Mouse (Mus musculus) heart, postnatal 36 days (tissue): ENCODE measurements around the gene Adam23. TPM values are rescaled to one million over a fixed set of nuclear protein-coding genes. Genes with fewer than 3 reads are reported as not detected.

Source experiments
- DNase-seq, 2 experiments: peaks; one replicate each; pipeline ENCODE4 v3.0.0; 2021 to 2022
- intact Hi-C: fragments of 180-260 bp; cut with DNase I; formaldehyde crosslinking; loops from one replicate; pipeline ENCODE4 v1.15.1; 2025
- total RNA-seq, 2 experiments: library from RNA; stranded (reverse); gene quantifications; 2 replicates each; pipeline ENCODE4 v1.2.3; 2021

Gene Adam23
- total RNA-seq, 2 experiments from 2014 or later = 2.2 to 2.4 TPM

GRCm38 (mm10) chr1:63473696-63474095 is 28.0 kb downstream of the Adam23 start:
- no peak for DNase-seq
- intact Hi-C loops = no loop called here

GRCm38 (mm10) chr1:63478946-63479345 is 33.3 kb downstream of the Adam23 start:
- DNase-seq = no peak
- intact Hi-C loops = no loop called here

GRCm38 (mm10) chr1:63484646-63485045 is 39.0 kb downstream of the Adam23 start:
- no peak for DNase-seq
- intact Hi-C loops = no loop called here

GRCm38 (mm10) chr1:63486646-63487045 is 41.0 kb downstream of the Adam23 start:
- intact Hi-C loops = no loop called here
- no peak for DNase-seq

- intact Hi-C loops = no loop called here
Observed at GRCm38 (mm10) chr1:63491001-63491400, 45.3 kb downstream of the Adam23 start.

DNA sequence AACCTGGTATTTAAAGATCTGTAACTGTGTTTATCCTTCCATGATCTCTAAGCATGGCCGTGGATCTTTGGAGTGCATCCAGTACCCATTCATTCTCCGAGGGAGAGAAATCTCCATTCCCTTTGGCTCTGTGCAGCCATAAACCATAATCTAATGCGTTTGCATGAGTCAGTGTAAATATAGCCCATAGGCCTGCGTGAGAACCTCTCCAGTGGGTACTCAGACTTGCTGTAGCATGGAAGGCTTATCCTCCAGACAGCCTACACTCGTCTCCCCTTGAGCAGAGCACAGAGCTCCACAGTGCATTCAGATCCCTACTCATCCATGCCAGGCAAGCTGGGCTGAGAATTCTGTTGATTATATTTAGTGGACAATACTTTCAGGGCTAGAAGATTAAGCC is 47.6 kb downstream of the Adam23 start:
- intact Hi-C loops = no loop called here
- DNase-seq = no peak

More at GRCm38 (mm10) chr1:63491001-63491400, 45.3 kb downstream of the Adam23 start:
- DNase-seq = no peak

DNA sequence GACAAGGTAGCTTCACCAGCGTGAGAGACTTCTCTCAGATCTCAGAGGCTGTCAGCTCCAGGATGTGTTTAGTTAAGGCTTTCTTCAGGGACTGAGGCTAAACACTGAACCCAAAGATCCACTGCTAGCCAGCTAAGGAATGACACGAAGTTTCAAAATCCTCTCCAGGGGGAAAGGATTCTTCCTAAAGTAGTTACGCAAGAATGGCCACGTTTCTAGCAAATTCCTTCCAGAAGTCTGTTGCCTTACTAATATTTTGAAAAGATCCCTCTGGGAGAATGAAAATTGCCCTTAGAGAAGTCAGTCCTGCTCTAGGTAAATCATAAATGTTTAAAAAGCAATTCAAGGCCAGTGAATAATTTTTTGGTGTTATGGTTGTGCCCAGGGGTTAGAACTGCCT is 61.7 kb downstream of the Adam23 start:
- no peak for DNase-seq
- intact Hi-C loops = no loop called here

- DNase-seq = no peak
- intact Hi-C loops = no loop called here
Observed at GRCm38 (mm10) chr1:63508801-63509200, 63.1 kb downstream of the Adam23 start.

GRCm38 (mm10) chr1:63511416-63511815 is 65.7 kb downstream of the Adam23 start:
- no peak for DNase-seq
- intact Hi-C loops = no loop called here

DNA sequence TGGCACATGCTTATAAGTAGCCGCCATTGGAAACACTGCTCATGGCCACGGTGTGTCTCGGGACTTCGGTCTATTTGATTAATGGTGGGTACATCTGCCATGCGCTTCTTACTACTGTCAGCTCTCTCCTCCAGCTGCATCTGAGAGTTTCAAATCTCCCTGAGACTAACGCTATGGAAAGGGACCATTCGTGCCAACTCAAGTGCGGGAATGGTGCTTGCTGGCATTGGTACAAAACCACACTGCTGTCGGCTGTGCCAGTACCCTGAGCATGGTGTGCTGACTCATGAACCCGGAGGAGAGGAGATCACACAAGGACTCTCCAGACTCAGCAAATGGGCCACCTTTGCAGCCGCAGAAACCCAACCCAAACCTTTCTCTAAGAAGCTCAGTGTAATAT is 72.1 kb downstream of the Adam23 start:
- DNase-seq = no peak
- intact Hi-C loops = no loop called here

DNA sequence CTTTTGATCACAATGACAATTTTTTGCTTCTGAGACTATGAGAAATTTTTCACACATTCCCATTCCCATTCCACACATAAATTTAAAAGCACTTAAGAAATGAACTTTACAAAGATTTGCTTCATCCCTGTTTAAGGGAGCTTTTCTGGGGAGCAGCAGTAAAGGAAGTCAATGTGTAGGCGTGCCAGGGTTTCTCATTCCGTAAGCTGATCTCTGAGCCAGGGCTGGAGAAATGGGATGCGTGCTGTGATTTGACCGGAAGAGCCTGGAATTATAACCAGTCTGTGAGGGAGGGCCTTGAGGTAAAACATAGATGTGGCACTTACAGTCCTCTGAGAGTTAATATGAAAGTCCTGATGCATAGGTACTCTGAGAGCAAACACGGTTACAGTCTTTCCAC is 73.1 kb downstream of the Adam23 start:
- intact Hi-C loops = no loop called here
- DNase-seq = no peak

DNA sequence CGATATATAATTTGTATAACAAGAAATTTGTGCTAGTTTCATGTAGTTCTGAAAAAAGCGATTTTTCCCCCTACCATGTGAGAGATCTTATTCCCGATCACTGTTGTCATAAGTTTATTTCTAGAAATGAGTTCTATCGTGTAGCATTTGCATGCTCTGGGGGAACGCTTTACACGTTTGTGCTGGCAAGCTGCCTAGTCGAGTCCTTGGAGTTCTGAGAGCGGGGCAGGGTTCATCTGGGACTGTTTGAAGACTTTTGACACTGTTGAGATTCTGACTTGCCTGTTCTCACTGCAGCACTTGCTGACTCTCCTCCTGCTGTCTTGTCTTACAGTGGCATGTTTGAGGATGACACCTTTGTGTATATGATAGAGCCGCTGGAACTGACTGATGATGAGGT is 84.2 kb downstream of the Adam23 start:
- DNase-seq = no peak
- intact Hi-C loops = no loop called here

DNA sequence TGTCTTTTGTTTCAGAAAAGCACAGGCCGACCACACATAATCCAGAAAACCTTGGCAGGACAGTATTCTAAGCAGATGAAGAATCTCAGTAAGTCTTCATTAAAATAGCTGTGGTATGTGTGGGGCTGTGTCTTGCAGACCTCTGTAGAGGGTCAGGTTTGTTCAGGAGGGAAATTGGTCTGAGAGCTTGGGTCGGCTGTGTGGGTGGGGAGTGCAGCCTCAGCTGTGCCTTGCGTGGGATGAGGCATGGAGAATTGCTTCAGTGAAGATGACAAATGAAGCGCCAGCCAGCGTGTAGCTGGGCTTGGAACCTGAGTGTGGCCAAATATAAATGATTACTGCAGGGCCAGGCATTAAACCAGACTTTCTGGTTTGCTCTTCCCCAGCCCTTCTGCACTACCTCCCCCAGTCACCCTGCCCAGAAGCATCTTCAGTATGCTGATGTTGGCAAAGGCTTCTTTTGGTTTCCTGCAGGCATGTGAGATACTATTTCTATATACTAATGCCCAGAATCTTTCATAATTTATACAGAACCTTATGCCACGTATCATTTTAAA is 88.7 kb downstream of the Adam23 start:
- intact Hi-C loops = no loop called here

GRCm38 (mm10) chr1:63539884-63540613 is 94.4 kb downstream of the Adam23 start:
- no peak for DNase-seq
- intact Hi-C loops = no loop called here

More for the DNA sequence above, 88.7 kb downstream of the Adam23 start:
- no peak for DNase-seq

DNA sequence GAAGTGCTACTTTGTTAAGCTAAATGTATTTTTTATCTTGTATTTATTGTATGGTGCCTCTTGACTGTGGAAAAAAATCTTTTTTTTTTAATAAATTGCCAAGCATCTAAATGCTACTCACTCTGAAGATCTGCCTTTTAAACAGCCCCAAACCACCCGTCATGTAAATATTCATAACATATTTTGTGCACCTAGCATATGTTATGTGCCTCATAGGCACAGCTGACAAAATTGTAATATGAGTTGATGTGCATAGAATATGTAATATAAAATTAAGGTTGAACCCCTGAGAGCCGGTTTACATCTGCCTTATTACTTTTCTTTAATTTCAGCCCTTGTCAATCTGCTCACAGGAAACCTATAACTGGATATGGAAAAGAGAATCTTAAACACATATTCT is 98.4 kb downstream of the Adam23 start:
- intact Hi-C loops = no loop called here

GRCm38 (mm10) chr1:63553039-63553438 is 107.3 kb downstream of the Adam23 start:
- intact Hi-C loops = no loop called here
- no peak for DNase-seq

More for the DNA sequence above, 98.4 kb downstream of the Adam23 start:
- DNase-seq = no peak

GRCm38 (mm10) chr1:63561772-63562520 is 116.3 kb downstream of the Adam23 start:
- intact Hi-C loops = no loop called here
- DNase-seq = no peak

- DNase-seq = no peak
- intact Hi-C loops = no loop called here
Observed at GRCm38 (mm10) chr1:63563928-63564327, 118.2 kb downstream of the Adam23 start.

DNA sequence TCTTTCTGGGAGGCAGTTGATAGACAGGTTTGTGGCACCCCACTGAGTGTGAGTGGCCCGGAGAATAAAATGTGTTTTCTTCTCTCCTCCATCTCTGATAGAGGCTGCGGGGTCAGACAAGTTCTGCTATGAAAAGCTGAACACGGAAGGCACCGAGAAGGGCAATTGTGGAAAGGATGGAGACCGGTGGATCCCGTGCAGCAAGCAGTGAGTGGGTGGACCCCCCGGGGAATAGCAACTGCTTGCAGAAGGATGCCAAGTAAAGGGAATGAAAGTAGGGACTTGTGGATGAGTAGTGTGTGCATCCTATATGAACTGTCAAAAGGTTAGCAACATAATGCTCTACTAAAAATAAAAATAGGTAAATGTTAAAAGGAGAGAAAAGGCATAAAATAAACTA is 120.8 kb downstream of the Adam23 start:
- no peak for DNase-seq
- intact Hi-C loops = no loop called here

GRCm38 (mm10) chr1:63567031-63567430 is 121.3 kb downstream of the Adam23 start:
- DNase-seq = no peak
- intact Hi-C loops = no loop called here

DNA sequence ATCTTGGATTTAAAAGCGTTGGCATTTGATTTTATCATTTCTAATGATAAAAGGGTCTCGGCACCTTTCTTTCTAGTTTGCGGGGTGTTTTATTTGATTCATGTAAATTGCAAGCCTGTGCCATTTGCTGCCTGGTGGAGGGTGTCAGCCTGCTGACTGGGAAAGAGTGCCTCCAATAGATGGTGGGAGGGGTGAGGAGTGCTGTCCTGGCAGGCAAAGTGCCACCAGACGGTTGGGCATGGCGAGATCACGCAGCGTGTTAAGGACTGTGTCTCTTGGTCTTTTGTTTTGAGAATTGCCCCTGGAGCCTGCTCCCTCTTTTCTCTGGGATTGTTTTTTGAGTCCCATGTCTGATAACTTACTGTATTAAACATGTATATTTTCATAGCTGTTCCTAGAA is 126.5 kb downstream of the Adam23 start:
- no peak for DNase-seq
- intact Hi-C loops = no loop called here

DNA sequence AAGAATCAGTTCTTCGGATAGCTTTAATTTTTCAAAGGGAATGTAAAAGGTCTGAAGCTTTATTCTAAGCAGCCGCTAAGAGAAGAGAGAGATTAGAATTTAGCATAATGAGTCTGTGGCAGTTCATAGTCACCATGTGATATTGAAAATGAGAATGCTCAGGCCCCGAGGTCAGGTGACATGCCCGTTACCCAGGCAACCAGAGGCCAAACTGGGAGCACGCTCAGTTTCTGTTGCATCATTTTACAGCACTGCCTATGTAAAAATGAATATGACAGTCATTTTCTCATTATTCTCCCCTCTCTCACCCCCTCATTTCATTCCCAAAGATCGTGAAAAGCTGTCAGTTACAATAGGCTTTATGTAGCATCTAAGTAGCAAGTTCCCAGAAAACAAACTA is 127.7 kb downstream of the Adam23 start:
- DNase-seq = no peak
- intact Hi-C loops = no loop called here
